Mouse (Mus musculus): ENCODE measurements around the gene Kif24.

- TF ChIP-seq CTCF (conservative IDR thresholded peaks at IDR 0.05; ENCODE audit: low read length) = no peak
- no peak for TF ChIP-seq NANOG (IDR thresholded peaks at IDR 0.05; ENCODE audit: borderline replicate concordance, low read length)
Observed at GRCm38 (mm10) chr4:41464345-41465286, at the start of gene Kif24, which contains the start of gene Nudt2.
